Mouse (Mus musculus) liver, embryonic 13.5 days (tissue): ENCODE measurements around the gene Vipr1. TPM values are rescaled to one million over a fixed set of nuclear protein-coding genes. Genes with fewer than 3 reads are reported as not detected.

ENCODE experiments used
- ATAC-seq: fragments of 200-750 bp; cut with Nextera tagmentation; 2 replicates; pipeline ENCODE4 v1.8.0; 2017; ENCODE audit warnings: low read depth, mild to moderate bottlenecking, moderate number of reproducible peaks, moderate library complexity
- DNase-seq: peaks from one replicate; pipeline ENCODE4 v3.0.0; 2022
- H3K27ac ChIP-seq: fragments of 300-500 bp; sonication (generic); 2 replicates; pipeline ENCODE4 v1.5.1; 2015; ENCODE audit warnings: moderate library complexity, mild to moderate bottlenecking, inconsistent platforms
- H3K27me3 ChIP-seq: fragments of 300-500 bp; sonication (generic); 2 replicates; pipeline ENCODE4 v1.6.1; 2015; ENCODE audit warnings: mild to moderate bottlenecking, inconsistent platforms
- H3K36me3 ChIP-seq: fragments of 300-500 bp; sonication (generic); 2 replicates; pipeline ENCODE4 v1.6.1; 2015; ENCODE audit warnings: mild to moderate bottlenecking, inconsistent platforms
- H3K4me1 ChIP-seq: fragments of 300-500 bp; sonication (generic); replicated peaks from 2 replicates; pipeline ENCODE4 v1.6.1; 2015; ENCODE audit warnings: inconsistent platforms
- H3K4me2 ChIP-seq: fragments of 300-500 bp; sonication (generic); 2 replicates; pipeline ENCODE4 v1.6.1; 2015; ENCODE audit warnings: inconsistent platforms, mild to moderate bottlenecking, moderate library complexity
- H3K4me3 ChIP-seq: fragments of 300-500 bp; sonication (generic); replicated peaks from 2 replicates; pipeline ENCODE4 v1.5.1; 2015; ENCODE audit warnings: mild to moderate bottlenecking, inconsistent platforms
- H3K9ac ChIP-seq: fragments of 300-500 bp; sonication (generic); 2 replicates; pipeline ENCODE4 v1.6.1; 2015; ENCODE audit warnings: mild to moderate bottlenecking, inconsistent platforms
- H3K9me3 ChIP-seq: fragments of 300-500 bp; sonication (generic); replicated peaks from 2 replicates; pipeline ENCODE4 v1.6.1; 2016; ENCODE audit warnings: inconsistent platforms
- WGBS: fragments of 180-500 bp; shearing (Covaris S2); methylation state at CpG from one replicate; pipeline ENCODE4 v1.1.7; 2015; ENCODE audit not compliant: insufficient replicate concordance; 5-methylcytosine and 5-hydroxymethylcytosine counted together
- polyA plus RNA-seq: library from polyadenylated mRNA; unstranded; fragments of >200 nt; fragmentation: Nextera tagmentation; extraction: Ambion mirVana; gene quantifications from 2 replicates; pipeline ENCODE4 v1.2.1, GENCODE M21; 2015

Gene Vipr1
- polyA plus RNA-seq, 1 experiment from 2014 or later, result 0.27 TPM

- no peak overlapping the region for H3K4me3 ChIP-seq
- H3K27ac ChIP-seq, result no peak overlapping the region
- DNase-seq (no peak), ATAC-seq (peak; percentile 18)
- H3K9ac ChIP-seq, result no peak overlapping the region
- peaks cover 5% of the 10 kb centered on the region; the same call in 1 of the 2 replicates for H3K9me3 ChIP-seq
- no peaks in the 10 kb centered on the region for H3K36me3 ChIP-seq
- H3K4me1 ChIP-seq, result no peaks in the 10 kb centered on the region
- no peak overlapping the region for H3K4me2 ChIP-seq
- WGBS, result 27% methylated on average over 1 of the region's 1 CpGs
- no peaks in the 10 kb centered on the region; the same call in 1 of the 2 replicates for H3K27me3 ChIP-seq
These were observed 35.9 kb upstream of the Vipr1 start for GRCm38 (mm10) chr9:121606498-121607096.

GRCm38 (mm10) chr9:121609381-121609780, 33.1 kb upstream of the Vipr1 start:
- Histone ChIP-seq H3K4me3 (no peak overlapping the region), H3K27ac (no peak overlapping the region), H3K36me3 (no peaks in the 10 kb centered on the region), H3K9ac (no peak overlapping the region), H3K4me1 (no peaks in the 10 kb centered on the region), H3K27me3 (peaks cover 4% of the 10 kb centered on the region; the same call in 1 of the 2 replicates), H3K9me3 (peaks cover 5% of the 10 kb centered on the region; the same call in 1 of the 2 replicates), H3K4me2 (no peak overlapping the region)
- DNase-seq (no peak), ATAC-seq (no peak)
- WGBS, result 26% methylated on average over 6 of the region's 6 CpGs

GRCm38 (mm10) chr9:121613192-121613591, 29.3 kb upstream of the Vipr1 start:
- WGBS, result 16% methylated on average over 5 of the region's 5 CpGs

GRCm38 (mm10) chr9:121614241-121614757, 28.2 kb upstream of the Vipr1 start:
- H3K36me3 ChIP-seq, result no peaks in the 10 kb centered on the region
- no peaks in the 10 kb centered on the region for H3K4me1 ChIP-seq
- H3K4me3 ChIP-seq, result no peak overlapping the region
- H3K9me3 ChIP-seq, result peaks cover 5% of the 10 kb centered on the region; the same call in 1 of the 2 replicates
- no peak overlapping the region for H3K27ac ChIP-seq
- DNase-seq (no peak), ATAC-seq (no peak)
- no peak overlapping the region for H3K4me2 ChIP-seq
- 0 out of 2 replicates have a peak, but pooled peaks cover 10% of the 10 kb centered on the region for H3K27me3 ChIP-seq
- no peak overlapping the region for H3K9ac ChIP-seq

More at GRCm38 (mm10) chr9:121613192-121613591, 29.3 kb upstream of the Vipr1 start:
- no peak for ATAC-seq
- Histone ChIP-seq H3K4me2 (no peak overlapping the region), H3K9ac (no peak overlapping the region), H3K4me1 (no peaks in the 10 kb centered on the region), H3K27ac (no peak overlapping the region), H3K9me3 (peaks cover 5% of the 10 kb centered on the region; the same call in 1 of the 2 replicates), H3K36me3 (no peaks in the 10 kb centered on the region), H3K27me3 (peaks cover 10% of the 10 kb centered on the region; the same call in 1 of the 2 replicates), H3K4me3 (no peak overlapping the region)
- no peak for DNase-seq

GRCm38 (mm10) chr9:121616471-121616870, 26.0 kb upstream of the Vipr1 start:
- 47% methylated on average over 3 of the region's 3 CpGs for WGBS
- no peaks in the 10 kb centered on the region for H3K36me3 ChIP-seq
- ATAC-seq, result no peak
- no peak overlapping the region for H3K4me3 ChIP-seq
- H3K4me2 ChIP-seq, result no peak overlapping the region
- H3K9ac ChIP-seq, result no peak overlapping the region
- H3K27me3 ChIP-seq, result 0 out of 2 replicates have a peak, but pooled peaks cover 10% of the 10 kb centered on the region
- no peaks in the 10 kb centered on the region for H3K4me1 ChIP-seq
- no peak overlapping the region for H3K27ac ChIP-seq
- no peak for DNase-seq
- no peaks in the 10 kb centered on the region for H3K9me3 ChIP-seq

GRCm38 (mm10) chr9:121619441-121619840, 23.1 kb upstream of the Vipr1 start:
- 40% methylated on average over 7 of the region's 7 CpGs for WGBS

GRCm38 (mm10) chr9:121623235-121623634, 19.3 kb upstream of the Vipr1 start:
- Histone ChIP-seq H3K9ac (no peak overlapping the region), H3K27me3 (no peaks in the 10 kb centered on the region), H3K9me3 (no peaks in the 10 kb centered on the region), H3K27ac (no peak overlapping the region), H3K4me3 (no peak overlapping the region), H3K36me3 (no peaks in the 10 kb centered on the region), H3K4me1 (no peaks in the 10 kb centered on the region), H3K4me2 (no peak overlapping the region)
- ATAC-seq (no peak), DNase-seq (no peak)
- WGBS, result 68% methylated on average over 4 of the region's 4 CpGs

More at GRCm38 (mm10) chr9:121619441-121619840, 23.1 kb upstream of the Vipr1 start:
- H3K27ac ChIP-seq, result no peak overlapping the region
- no peak for DNase-seq
- ATAC-seq, result no peak
- no peaks in the 10 kb centered on the region for H3K36me3 ChIP-seq
- H3K4me3 ChIP-seq, result no peak overlapping the region
- no peak overlapping the region for H3K9ac ChIP-seq
- no peaks in the 10 kb centered on the region for H3K9me3 ChIP-seq
- H3K4me2 ChIP-seq, result no peak overlapping the region
- H3K27me3 ChIP-seq, result 0 out of 2 replicates have a peak, but pooled peaks cover 6% of the 10 kb centered on the region
- H3K4me1 ChIP-seq, result no peaks in the 10 kb centered on the region

- Histone ChIP-seq H3K4me2 (no peak overlapping the region), H3K27ac (no peak overlapping the region), H3K36me3 (no peaks in the 10 kb centered on the region), H3K4me1 (no peaks in the 10 kb centered on the region), H3K9me3 (no peaks in the 10 kb centered on the region), H3K9ac (no peak overlapping the region), H3K27me3 (no peaks in the 10 kb centered on the region), H3K4me3 (no peak overlapping the region)
- DNase-seq (no peak), ATAC-seq (no peak)
- 64% methylated on average over 2 of the region's 2 CpGs for WGBS
These were observed 17.6 kb upstream of the Vipr1 start for GRCm38 (mm10) chr9:121624920-121625319.

GRCm38 (mm10) chr9:121630627-121631026, 11.9 kb upstream of the Vipr1 start:
- Histone ChIP-seq H3K4me2 (no peak overlapping the region), H3K36me3 (no peaks in the 10 kb centered on the region), H3K9ac (no peak overlapping the region), H3K9me3 (no peaks in the 10 kb centered on the region), H3K4me3 (no peak overlapping the region), H3K27ac (no peak overlapping the region), H3K27me3 (peaks cover 3% of the 10 kb centered on the region; the same call in 1 of the 2 replicates), H3K4me1 (no peaks in the 10 kb centered on the region)
- WGBS, result 50% methylated on average over 1 of the region's 1 CpGs
- DNase-seq, result no peak
- ATAC-seq, result no peak

- H3K27ac ChIP-seq, result no peak overlapping the region
- no peaks in the 10 kb centered on the region for H3K36me3 ChIP-seq
- no peaks in the 10 kb centered on the region for H3K4me1 ChIP-seq
- no peak for DNase-seq
- WGBS, result 17% methylated on average over 4 of the region's 4 CpGs
- peaks cover 8% of the 10 kb centered on the region; the same call in 1 of the 2 replicates for H3K27me3 ChIP-seq
- no peaks in the 10 kb centered on the region for H3K9me3 ChIP-seq
- no peak overlapping the region for H3K4me2 ChIP-seq
- H3K9ac ChIP-seq, result no peak overlapping the region
- H3K4me3 ChIP-seq, result no peak overlapping the region
- no peak for ATAC-seq
These were observed 10.6 kb upstream of the Vipr1 start for GRCm38 (mm10) chr9:121631946-121632345.

GRCm38 (mm10) chr9:121632891-121633290, 9.6 kb upstream of the Vipr1 start:
- ATAC-seq (no peak), DNase-seq (no peak)
- H3K4me2 ChIP-seq, result no peak overlapping the region
- no peak overlapping the region for H3K4me3 ChIP-seq
- H3K9me3 ChIP-seq, result no peaks in the 10 kb centered on the region
- H3K36me3 ChIP-seq, result no peaks in the 10 kb centered on the region
- H3K9ac ChIP-seq, result no peak overlapping the region
- H3K27me3 ChIP-seq, result peaks cover 8% of the 10 kb centered on the region; the same call in 1 of the 2 replicates
- no peak overlapping the region for H3K27ac ChIP-seq
- WGBS, result 82% methylated on average over 10 of the region's 10 CpGs
- no peaks in the 10 kb centered on the region for H3K4me1 ChIP-seq

- 60% methylated on average over 6 of the region's 6 CpGs for WGBS
- peaks cover 8% of the 10 kb centered on the region; the same call in 1 of the 2 replicates for H3K27me3 ChIP-seq
- H3K9me3 ChIP-seq, result no peaks in the 10 kb centered on the region
- DNase-seq, result no peak
- no peak overlapping the region for H3K9ac ChIP-seq
- no peak overlapping the region for H3K4me3 ChIP-seq
- H3K27ac ChIP-seq, result no peak overlapping the region
- ATAC-seq, result no peak
- no peaks in the 10 kb centered on the region for H3K4me1 ChIP-seq
- no peak overlapping the region for H3K4me2 ChIP-seq
- no peaks in the 10 kb centered on the region for H3K36me3 ChIP-seq
These were observed 9.2 kb upstream of the Vipr1 start for GRCm38 (mm10) chr9:121633306-121633705.
